ENCODE assay signal across 9 mouse cellular contexts in the genomic region with DNA sequence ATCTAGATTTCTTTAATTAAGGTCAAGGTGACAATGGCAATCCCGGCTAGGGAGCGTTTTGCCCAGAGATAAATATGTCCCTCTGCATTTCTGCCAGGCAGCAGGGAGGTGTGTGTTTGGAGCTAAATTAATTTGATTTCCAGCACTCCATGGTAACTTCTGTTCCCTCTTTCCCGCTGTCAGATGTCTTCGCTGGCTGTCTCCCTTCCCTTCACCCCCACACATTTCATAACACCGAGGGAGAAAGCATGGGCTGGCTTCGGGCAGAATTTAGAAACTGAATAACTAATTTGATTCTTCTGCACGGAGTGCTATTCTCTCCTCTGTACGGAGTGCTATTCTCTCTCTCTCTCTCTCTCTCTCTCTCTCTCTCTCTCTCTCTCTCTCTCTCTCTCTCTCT. TPM values are rescaled to one million over a fixed set of nuclear protein-coding genes. Genes with fewer than 3 reads are reported as not detected.
A peak's percentile ranks its signal among the peaks of the same experiment; 100 is the strongest.
DNase-seq lines count a peak whose midpoint lies in the region; ATAC-seq lines count a peak whose summit lies in the region.
"Had no signal": no experiment of that assay in that cellular context is flagged by ENCODE, and none has a peak within 500 bp of the region (broad histone marks: within the 10 kb centered on the region; RNA-seq: fewer than 3 reads in every experiment).

No protein-coding gene starts in this region.

- peaks cover 8% of the 10 kb centered on the region; the same call in 1 of the 2 replicates for H3K4me1 ChIP-seq in embryonic facial prominence, embryonic 15.5 days
- peaks cover 7% of the 10 kb centered on the region; the same call in 1 of the 2 replicates for H3K4me1 ChIP-seq in hindbrain, embryonic 12.5 days
- H3K4me1 ChIP-seq in neural tube, embryonic 13.5 days (replicated peaks): peaks cover 17% of the 10 kb centered on the region

- no peak for ATAC-seq in embryonic facial prominence, embryonic 15.5 days (ENCODE audit: insufficient number of reproducible peaks, low FRiP score, low TSS enrichment, low read depth)
- no peak for ATAC-seq in hindbrain, embryonic 12.5 days (ENCODE audit: low FRiP score)
- no peak for ATAC-seq in neural tube, embryonic 13.5 days (ENCODE audit: low read depth)

- no peak overlapping the region for H3K9ac ChIP-seq in embryonic facial prominence, embryonic 15.5 days
- H3K9ac ChIP-seq in hindbrain, embryonic 12.5 days: no peak overlapping the region
- no peak overlapping the region for H3K9ac ChIP-seq in neural tube, embryonic 13.5 days

- no peak overlapping the region for H3K27ac ChIP-seq in embryonic facial prominence, embryonic 15.5 days (replicated peaks)
- H3K27ac ChIP-seq in hindbrain, embryonic 12.5 days: no peak overlapping the region
- no peak overlapping the region for H3K27ac ChIP-seq in neural tube, embryonic 13.5 days (replicated peaks)

- DNase-seq in heart, adult 18-20 months: peak; percentile 13 to 25
- DNase-seq in heart, adult 11 months: no peak
- peak; percentile 72 to 86 for DNase-seq in left cerebral cortex, postnatal 14 days (ENCODE audit: low spot score in 2 of 2)
- no peak for DNase-seq in ovary, postnatal 36 days (ENCODE audit: low spot score)
- no peak for DNase-seq in thymus, postnatal 14 days

- intact Hi-C loops in left cerebral cortex, postnatal 14 days (cut with DNase I): loop anchor here (2.0 to 5.0 kb wide), 3 partner anchors 45 to 200 kb away; a partner anchor contains a TSS

- 23% methylated on average over 8 of the region's 8 CpGs for WGBS in embryonic facial prominence, embryonic 15.5 days
- 28% methylated on average over 8 of the region's 8 CpGs for WGBS in hindbrain, embryonic 12.5 days
- 32% methylated on average over 8 of the region's 8 CpGs for WGBS in neural tube, embryonic 13.5 days

- H3K9me3 ChIP-seq in embryonic facial prominence, embryonic 15.5 days (replicated peaks): no peaks in the 10 kb centered on the region
- H3K9me3 ChIP-seq in hindbrain, embryonic 12.5 days (replicated peaks): no peaks in the 10 kb centered on the region
- H3K9me3 ChIP-seq in neural tube, embryonic 13.5 days: no peaks in the 10 kb centered on the region

- H3K4me3 ChIP-seq in embryonic facial prominence, embryonic 15.5 days (replicated peaks): peak overlapping the region; percentile 61
- H3K4me3 ChIP-seq in hindbrain, embryonic 12.5 days: no peak overlapping the region
- H3K4me3 ChIP-seq in neural tube, embryonic 13.5 days: no peak overlapping the region; the same call in 1 of the 2 replicates

- peak overlapping the region; percentile 99 for H3K4me2 ChIP-seq in embryonic facial prominence, embryonic 15.5 days (replicated peaks)
- H3K4me2 ChIP-seq in hindbrain, embryonic 12.5 days (replicated peaks): peak overlapping the region; percentile 99
- peak overlapping the region; percentile 98 for H3K4me2 ChIP-seq in neural tube, embryonic 13.5 days

- H3K36me3 ChIP-seq in embryonic facial prominence, embryonic 15.5 days: no peaks in the 10 kb centered on the region
- H3K36me3 ChIP-seq in hindbrain, embryonic 12.5 days: no peaks in the 10 kb centered on the region
- H3K36me3 ChIP-seq in neural tube, embryonic 13.5 days: no peaks in the 10 kb centered on the region

- no peaks in the 10 kb centered on the region for H3K27me3 ChIP-seq in embryonic facial prominence, embryonic 15.5 days
- peaks cover 5% of the 10 kb centered on the region for H3K27me3 ChIP-seq in hindbrain, embryonic 12.5 days
- 0 out of 2 replicates have a peak, but pooled peaks cover 10% of the 10 kb centered on the region for H3K27me3 ChIP-seq in neural tube, embryonic 13.5 days

RNA-seq across cellular contexts. Expression of a gene that starts 0.6 kb away (rescaled TPM):
- 1 to 10 TPM; 1.3 to 1.6 TPM for total RNA-seq in heart, adult 18-20 months (2021)
- 2.6 and 2.7 TPM in 2 replicates for polyA plus RNA-seq in embryonic facial prominence, embryonic 15.5 days (2015; fragmentation: Nextera tagmentation; extraction: Ambion mirVana)
- polyA plus RNA-seq in hindbrain, embryonic 12.5 days (2016; fragmentation: Nextera tagmentation; extraction: Ambion mirVana): 0.39 and 0.59 TPM in 2 replicates
- 1 to 10 TPM; 1.4 to 2.7 TPM for total RNA-seq in left cerebral cortex, postnatal 14 days (2021)
- 0.70 and 0.96 TPM in 2 replicates for polyA plus RNA-seq in neural tube, embryonic 13.5 days (2015; fragmentation: Nextera tagmentation; extraction: Ambion mirVana)

RNA-seq across cellular contexts. Expression of a gene that starts 52.7 kb away (rescaled TPM):
- 10 to 100 TPM; 27.7 to 36.2 TPM for total RNA-seq in heart, adult 18-20 months (2021)
- 1.1 and 2.8 TPM in 2 replicates for polyA plus RNA-seq in embryonic facial prominence, embryonic 15.5 days (2015; fragmentation: Nextera tagmentation; extraction: Ambion mirVana)
- 0.67 and 1.0 TPM in 2 replicates for polyA plus RNA-seq in hindbrain, embryonic 12.5 days (2016; fragmentation: Nextera tagmentation; extraction: Ambion mirVana)
- 1 to 10 TPM; 5.5 to 7.2 TPM for total RNA-seq in left cerebral cortex, postnatal 14 days (2021)
- polyA plus RNA-seq in neural tube, embryonic 13.5 days (2015; fragmentation: Nextera tagmentation; extraction: Ambion mirVana): 0.41 and 0.56 TPM in 2 replicates
- polyA plus RNA-seq: C2C12 had no signal

Comparison
In these comparisons a context has a peak if more than half of its experiments do, and no peak if none do; other contexts are left out.
1. DNase-seq: peak in heart, adult 18-20 months (2 of 2) and left cerebral cortex, postnatal 14 days (2 of 2); none in heart, adult 11 months (single experiment), ovary, postnatal 36 days (single experiment) and thymus, postnatal 14 days (single experiment).
2. Peak in every context shown above with its lines, with median percentiles within 50 percentile points of each other: H3K4me2 ChIP-seq.